Mouse (Mus musculus): ENCODE results near the gene Nemp1. TPM values are rescaled to one million over a fixed set of nuclear protein-coding genes. Genes with fewer than 3 reads are reported as not detected.

The Nemp1 gene
- 6.7 and 9.0 TPM in 2 replicates for polyA plus RNA-seq (2012; rRNA removed)

GRCm38 (mm10) chr10:127666501-127667268, at the start of gene Nemp1:
Gene Nemp1 (plus strand): TSS chr10:127666901.
- peaks cover 17% of the 10 kb centered on the region; the same call in 1 of the 2 replicates for H3K4me1 ChIP-seq (ENCODE audit: control insufficient read depth, insufficient read depth, low read length)

GRCm38 (mm10) chr10:127617294-127617693, 49.4 kb upstream of the Nemp1 start:
- 0% methylated on average over 4 of the region's 4 CpGs for WGBS
- Histone ChIP-seq H3K4me3 (replicated peaks; ENCODE audit: insufficient read depth, low read depth, low read length) (peak overlapping the region; percentile 32), H3K27me3 (ENCODE audit: control insufficient read depth, insufficient read depth, low read length) (no peaks in the 10 kb centered on the region), H3K4me1 (ENCODE audit: control insufficient read depth, insufficient read depth, low read length) (peaks cover 51% of the 10 kb centered on the region), H3K27ac (ENCODE audit: insufficient read depth, low read length) (peak overlapping the region; percentile 94)
- DNase-seq: peak; percentile 74 to 79
- TF ChIP-seq CTCF (IDR thresholded peaks at IDR 0.05; ENCODE audit: borderline replicate concordance, insufficient read depth, low read depth, low read length): no peak
- peak; percentile 31; the same call in 1 of the 2 replicates for TF ChIP-seq POLR2A (IDR thresholded peaks at IDR 0.05; ENCODE audit: borderline replicate concordance, insufficient read depth, low read length)

More at GRCm38 (mm10) chr10:127666501-127667268, at the start of gene Nemp1:
- no peak for TF ChIP-seq CTCF (IDR thresholded peaks at IDR 0.05; ENCODE audit: borderline replicate concordance, insufficient read depth, low read depth, low read length)
- TF ChIP-seq POLR2A (IDR thresholded peaks at IDR 0.05; ENCODE audit: borderline replicate concordance, insufficient read depth, low read length): peak; percentile 64
- Histone ChIP-seq H3K27ac (ENCODE audit: insufficient read depth, low read length) (peak within 1 kb of the TSS; percentile 94), H3K4me3 (replicated peaks; ENCODE audit: insufficient read depth, low read depth, low read length) (peak within 1 kb of the TSS; percentile 80), H3K27me3 (ENCODE audit: control insufficient read depth, insufficient read depth, low read length) (no peaks in the 10 kb centered on the region)
- DNase-seq: peak; percentile 86 to 91
- under 1% methylated on average over 73 of the region's 73 CpGs for WGBS

- H3K27ac ChIP-seq (ENCODE audit: insufficient read depth, low read length): peak overlapping the region; percentile 94
- WGBS: 6% methylated on average over 6 of the region's 6 CpGs
- peak overlapping the region; percentile 69 for H3K4me3 ChIP-seq (replicated peaks; ENCODE audit: insufficient read depth, low read depth, low read length)
- peak; percentile 65 to 68 for DNase-seq
- TF ChIP-seq CTCF (IDR thresholded peaks at IDR 0.05; ENCODE audit: borderline replicate concordance, insufficient read depth, low read depth, low read length) (no peak), POLR2A (IDR thresholded peaks at IDR 0.05; ENCODE audit: borderline replicate concordance, insufficient read depth, low read length) (no peak)
- peaks cover 42% of the 10 kb centered on the region for H3K4me1 ChIP-seq (ENCODE audit: control insufficient read depth, insufficient read depth, low read length)
- H3K27me3 ChIP-seq (ENCODE audit: control insufficient read depth, insufficient read depth, low read length): no peaks in the 10 kb centered on the region
Observed at GRCm38 (mm10) chr10:127618173-127618572, 48.5 kb upstream of the Nemp1 start.

GRCm38 (mm10) chr10:127619119-127619721, 47.5 kb upstream of the Nemp1 start:
- H3K4me1 ChIP-seq (ENCODE audit: control insufficient read depth, insufficient read depth, low read length): peaks cover 34% of the 10 kb centered on the region
- no peaks in the 10 kb centered on the region for H3K27me3 ChIP-seq (ENCODE audit: control insufficient read depth, insufficient read depth, low read length)
- peak; percentile 38 to 47 for DNase-seq
- H3K27ac ChIP-seq (ENCODE audit: insufficient read depth, low read length): peak overlapping the region; percentile 94
- H3K4me3 ChIP-seq (replicated peaks; ENCODE audit: insufficient read depth, low read depth, low read length): peak overlapping the region; percentile 69
- 6% methylated on average over 8 of the region's 8 CpGs for WGBS
- TF ChIP-seq CTCF (IDR thresholded peaks at IDR 0.05; ENCODE audit: borderline replicate concordance, insufficient read depth, low read depth, low read length) (no peak), POLR2A (IDR thresholded peaks at IDR 0.05; ENCODE audit: borderline replicate concordance, insufficient read depth, low read length) (no peak)

GRCm38 (mm10) chr10:127619941-127620405, 46.7 kb upstream of the Nemp1 start:
- WGBS: 4% methylated on average over 12 of the region's 12 CpGs
- TF ChIP-seq CTCF (IDR thresholded peaks at IDR 0.05; ENCODE audit: borderline replicate concordance, insufficient read depth, low read depth, low read length) (no peak), POLR2A (IDR thresholded peaks at IDR 0.05; ENCODE audit: borderline replicate concordance, insufficient read depth, low read length) (no peak)

GRCm38 (mm10) chr10:127620406-127621190, 46.1 kb upstream of the Nemp1 start, which contains the start of gene Lrp1:
Gene Lrp1 (minus strand): TSS chr10:127621148.
- no peaks in the 10 kb centered on the region for H3K27me3 ChIP-seq (ENCODE audit: control insufficient read depth, insufficient read depth, low read length)
- TF ChIP-seq POLR2A (IDR thresholded peaks at IDR 0.05; ENCODE audit: borderline replicate concordance, insufficient read depth, low read length) (no peak), CTCF (IDR thresholded peaks at IDR 0.05; ENCODE audit: borderline replicate concordance, insufficient read depth, low read depth, low read length) (no peak)
- peak within 1 kb of the TSS; percentile 90 for H3K4me3 ChIP-seq (replicated peaks; ENCODE audit: insufficient read depth, low read depth, low read length)
- DNase-seq: peak; percentile 64 to 65
- peaks cover 21% of the 10 kb centered on the region for H3K4me1 ChIP-seq (ENCODE audit: control insufficient read depth, insufficient read depth, low read length)
- 2% methylated on average over 28 of the region's 32 CpGs for WGBS
- H3K27ac ChIP-seq (ENCODE audit: insufficient read depth, low read length): peak within 1 kb of the TSS; percentile 94

More at GRCm38 (mm10) chr10:127619941-127620405, 46.7 kb upstream of the Nemp1 start:
- Histone ChIP-seq H3K4me3 (replicated peaks; ENCODE audit: insufficient read depth, low read depth, low read length) (peak overlapping the region; percentile 69), H3K27me3 (ENCODE audit: control insufficient read depth, insufficient read depth, low read length) (no peaks in the 10 kb centered on the region), H3K4me1 (ENCODE audit: control insufficient read depth, insufficient read depth, low read length) (peaks cover 27% of the 10 kb centered on the region), H3K27ac (ENCODE audit: insufficient read depth, low read length) (peak overlapping the region; percentile 94)
- DNase-seq: peak; percentile 59 to 71
